Mouse (Mus musculus) hindbrain, embryonic 16.5 days (tissue): ENCODE data around the gene Rrp9. TPM values are rescaled to one million over a fixed set of nuclear protein-coding genes. Genes with fewer than 3 reads are reported as not detected.

Experiments used
- ATAC-seq: fragments of 200-750 bp; cut with Nextera tagmentation; 2 replicates; pipeline ENCODE4 v1.8.0; 2017; ENCODE audit warnings: moderate TSS enrichment, moderate library complexity
- H3K27ac ChIP-seq: fragments of 300-500 bp; sonication (generic); 2 replicates; pipeline ENCODE4 v1.5.1; 2014; ENCODE audit warnings: low read depth, mild to moderate bottlenecking, control low read depth, low read length, moderate library complexity
- H3K27me3 ChIP-seq: fragments of 300-500 bp; sonication (generic); replicated peaks from 2 replicates; pipeline ENCODE4 v1.6.1; 2014; ENCODE audit warnings: low read length; ENCODE audit not compliant: control insufficient read depth, insufficient read depth
- H3K36me3 ChIP-seq: fragments of 300-500 bp; sonication (generic); 2 replicates; pipeline ENCODE4 v1.6.1; 2014; ENCODE audit warnings: mild to moderate bottlenecking, low read length, moderate library complexity, mixed read lengths; ENCODE audit not compliant: control insufficient read depth, insufficient read depth
- H3K4me1 ChIP-seq: fragments of 300-500 bp; sonication (generic); 2 replicates; pipeline ENCODE4 v1.6.1; 2014; ENCODE audit warnings: low read depth, low read length; ENCODE audit not compliant: control insufficient read depth, insufficient read depth
- H3K4me2 ChIP-seq: fragments of 300-500 bp; sonication (generic); 2 replicates; pipeline ENCODE4 v1.6.1; 2014; ENCODE audit warnings: mild to moderate bottlenecking, low read length, control low read depth, moderate library complexity
- H3K4me3 ChIP-seq: fragments of 300-500 bp; sonication (generic); 2 replicates; pipeline ENCODE4 v1.5.1; 2014; ENCODE audit warnings: mild to moderate bottlenecking, low read length, control low read depth, moderate library complexity
- H3K9ac ChIP-seq: fragments of 300-500 bp; sonication (generic); 2 replicates; pipeline ENCODE4 v1.6.1; 2014; ENCODE audit warnings: low read depth, mild to moderate bottlenecking, control low read depth, low read length, moderate library complexity
- H3K9me3 ChIP-seq: fragments of 300-500 bp; sonication (generic); 2 replicates; pipeline ENCODE4 v1.6.1; 2014; ENCODE audit warnings: mild to moderate bottlenecking, low read length, moderate library complexity; ENCODE audit not compliant: control insufficient read depth
- WGBS: fragments of 180-500 bp; shearing (Covaris S2); extraction: QIAGEN DNeasy Blood & Tissue Kit; methylation state at CpG from one replicate; pipeline ENCODE4 v1.1.7; 2014; 5-methylcytosine and 5-hydroxymethylcytosine counted together
- polyA plus RNA-seq: library from polyadenylated mRNA; unstranded; fragments of >200 nt; fragmentation: Nextera tagmentation; extraction: Ambion mirVana; gene quantifications from 2 replicates; pipeline ENCODE4 v1.2.1, GENCODE M21; 2015

Gene Rrp9
- polyA plus RNA-seq, 1 experiment from 2014 or later: 43.1 TPM

DNA sequence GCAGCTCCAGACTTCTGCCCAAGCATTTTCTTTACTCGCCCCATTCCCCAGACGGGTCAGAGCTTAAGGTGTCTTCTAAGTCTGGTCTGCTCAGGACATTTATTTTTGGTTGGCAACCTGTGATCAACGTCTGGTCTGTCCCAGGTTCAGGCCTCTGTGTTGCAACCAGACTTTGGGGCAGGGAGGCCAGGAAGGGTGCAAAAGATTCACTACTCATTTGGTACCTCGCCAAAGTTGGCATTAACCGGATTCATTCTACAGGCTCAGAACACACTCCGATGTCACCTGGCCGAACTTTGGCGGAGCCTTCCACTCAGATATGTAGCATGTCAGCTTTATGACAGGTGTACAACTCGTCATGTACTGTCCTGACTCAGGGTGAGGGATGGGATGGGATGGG is 27.8 kb upstream of the Rrp9 start:
- 35% methylated on average over 9 of the region's 9 CpGs for WGBS
- Histone ChIP-seq H3K9ac (peak overlapping the region; percentile 83), H3K36me3 (no peaks in the 10 kb centered on the region), H3K4me2 (peak overlapping the region; percentile 80), H3K27ac (peak overlapping the region; percentile 63), H3K4me1 (peaks cover 36% of the 10 kb centered on the region), H3K4me3 (peak overlapping the region; percentile 68), H3K9me3 (no peaks in the 10 kb centered on the region), H3K27me3 (no peaks in the 10 kb centered on the region)
- no peak; the same call in 1 of the 2 replicates for ATAC-seq

DNA sequence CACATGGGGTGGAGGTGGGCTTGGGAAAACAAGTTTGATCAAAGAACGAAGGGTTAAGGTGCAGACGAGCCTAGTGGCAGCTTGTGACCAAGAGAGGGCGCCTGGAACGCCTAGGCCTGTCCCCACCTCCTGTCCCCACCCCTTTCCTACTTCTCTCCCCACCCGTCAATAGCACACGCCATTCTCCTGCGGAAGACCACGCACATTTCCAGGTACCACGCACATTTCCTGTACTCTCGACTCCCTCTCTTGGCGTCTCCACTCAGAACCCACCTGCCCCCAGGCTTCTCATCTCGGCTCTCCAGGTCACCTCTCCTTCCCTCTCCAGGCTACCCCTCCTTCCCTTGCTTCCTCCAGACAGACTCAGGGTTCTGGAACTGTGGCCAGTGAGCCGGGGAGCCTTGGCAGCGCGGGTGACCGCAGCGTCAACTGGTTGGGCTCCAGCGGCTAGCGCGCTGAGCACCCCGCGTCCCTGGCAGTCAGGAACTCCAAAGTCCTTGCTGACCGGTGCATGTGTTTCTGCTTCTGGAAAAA is 27.2 kb upstream of the Rrp9 start:
- H3K4me3 ChIP-seq: peak overlapping the region; percentile 47
- H3K9ac ChIP-seq: peak overlapping the region; percentile 69
- H3K27me3 ChIP-seq: no peaks in the 10 kb centered on the region
- WGBS: 1% methylated on average over 23 of the region's 23 CpGs
- peak; percentile 68 for ATAC-seq
- H3K9me3 ChIP-seq: no peaks in the 10 kb centered on the region
- H3K4me1 ChIP-seq: peaks cover 38% of the 10 kb centered on the region
- peak overlapping the region; percentile 80 for H3K4me2 ChIP-seq
- no peaks in the 10 kb centered on the region for H3K36me3 ChIP-seq
- peak overlapping the region; percentile 74 for H3K27ac ChIP-seq

DNA sequence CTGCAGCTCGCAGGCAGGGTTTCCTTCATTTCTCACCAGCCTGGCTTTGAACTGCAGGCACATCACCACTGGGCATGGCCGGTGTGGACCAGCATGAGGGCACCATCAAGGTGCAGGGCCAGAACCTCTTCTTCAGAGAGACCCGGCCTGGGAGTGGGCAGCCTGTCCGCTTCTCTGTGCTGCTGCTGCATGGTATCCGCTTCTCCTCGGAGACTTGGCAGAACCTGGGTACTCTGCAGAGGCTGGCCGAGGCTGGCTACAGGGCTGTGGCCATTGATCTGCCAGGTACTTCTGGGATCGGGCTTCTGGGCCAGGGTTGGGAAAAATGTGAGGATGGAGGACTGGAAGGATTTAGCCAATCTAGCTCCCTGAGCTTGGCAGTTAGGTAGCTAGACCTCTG is 25.8 kb upstream of the Rrp9 start:
- H3K36me3 ChIP-seq: no peaks in the 10 kb centered on the region
- no peak overlapping the region for H3K4me3 ChIP-seq
- peaks cover 40% of the 10 kb centered on the region for H3K4me1 ChIP-seq
- no peaks in the 10 kb centered on the region for H3K9me3 ChIP-seq
- no peak overlapping the region for H3K4me2 ChIP-seq
- H3K9ac ChIP-seq: no peak overlapping the region
- no peak overlapping the region for H3K27ac ChIP-seq
- ATAC-seq: no peak
- no peaks in the 10 kb centered on the region for H3K27me3 ChIP-seq
- 91% methylated on average over 8 of the region's 8 CpGs for WGBS

DNA sequence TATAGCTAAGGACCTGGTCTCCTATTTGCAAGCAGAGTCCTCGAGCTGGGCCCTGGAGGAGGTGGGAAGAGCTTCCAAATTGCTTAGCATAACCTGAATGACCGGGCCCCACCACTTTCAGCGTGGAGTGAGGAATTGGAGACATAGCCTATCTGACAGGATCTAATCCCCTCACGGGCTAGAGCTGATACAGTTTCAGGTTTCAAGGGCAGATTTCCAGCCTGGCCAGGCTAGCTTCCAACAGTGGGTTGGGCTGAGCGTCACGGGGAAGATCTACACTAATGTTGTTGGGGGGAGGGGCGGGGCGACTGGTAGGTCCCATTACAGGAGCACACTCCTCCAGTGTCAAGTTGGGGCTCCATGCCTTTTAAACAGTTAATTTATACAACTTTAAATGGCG is 25.1 kb upstream of the Rrp9 start:
- Histone ChIP-seq H3K4me2 (no peak overlapping the region), H3K9me3 (no peaks in the 10 kb centered on the region), H3K27ac (no peak overlapping the region), H3K27me3 (no peaks in the 10 kb centered on the region), H3K36me3 (no peaks in the 10 kb centered on the region), H3K9ac (no peak overlapping the region), H3K4me1 (peaks cover 47% of the 10 kb centered on the region), H3K4me3 (no peak overlapping the region)
- WGBS: 27% methylated on average over 9 of the region's 9 CpGs
- ATAC-seq: no peak

DNA sequence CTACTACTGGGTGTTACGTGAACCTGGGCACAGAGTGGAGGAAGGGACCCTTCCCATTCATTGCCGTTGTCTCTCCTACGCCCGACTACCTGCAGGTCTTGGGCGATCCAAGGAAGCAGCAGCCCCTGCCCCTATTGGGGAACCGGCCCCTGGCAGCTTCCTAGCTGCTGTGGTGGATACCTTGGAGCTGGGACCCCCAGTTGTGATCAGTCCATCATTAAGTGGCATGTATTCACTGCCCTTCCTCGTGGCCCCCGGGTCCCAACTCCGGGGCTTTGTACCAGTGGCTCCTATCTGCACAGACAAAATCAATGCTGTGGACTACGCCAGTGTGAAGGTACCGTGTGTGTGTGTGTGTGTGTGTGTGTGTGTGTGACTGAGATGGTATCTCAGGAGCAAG is 24.5 kb upstream of the Rrp9 start:
- Histone ChIP-seq H3K4me2 (no peak overlapping the region), H3K27ac (no peak overlapping the region), H3K4me1 (peaks cover 48% of the 10 kb centered on the region), H3K36me3 (no peaks in the 10 kb centered on the region), H3K4me3 (no peak overlapping the region), H3K9me3 (no peaks in the 10 kb centered on the region), H3K27me3 (no peaks in the 10 kb centered on the region), H3K9ac (no peak overlapping the region)
- 79% methylated on average over 11 of the region's 11 CpGs for WGBS
- no peak for ATAC-seq

DNA sequence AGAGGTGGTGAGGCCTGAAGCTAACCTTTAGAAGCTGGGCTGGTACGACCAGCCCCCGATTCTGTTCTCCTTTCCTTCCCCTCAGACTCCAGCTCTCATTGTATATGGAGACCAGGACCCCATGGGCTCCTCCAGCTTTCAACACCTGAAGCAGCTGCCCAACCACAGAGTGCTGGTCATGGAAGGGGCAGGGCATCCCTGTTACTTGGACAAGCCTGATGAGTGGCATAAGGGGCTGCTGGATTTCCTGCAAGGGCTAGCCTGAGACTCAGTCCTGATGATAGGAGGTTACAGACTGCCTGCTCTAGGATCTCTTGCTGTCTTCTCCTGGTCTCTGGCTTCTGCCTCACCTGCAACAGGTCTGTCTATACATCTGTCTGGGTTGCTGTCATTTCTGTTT is 23.9 kb upstream of the Rrp9 start:
- Histone ChIP-seq H3K4me3 (no peak overlapping the region), H3K36me3 (no peaks in the 10 kb centered on the region), H3K9ac (peak overlapping the region; percentile 0; the same call in 1 of the 2 replicates), H3K27ac (no peak overlapping the region), H3K4me2 (no peak overlapping the region), H3K9me3 (no peaks in the 10 kb centered on the region), H3K27me3 (no peaks in the 10 kb centered on the region), H3K4me1 (peaks cover 48% of the 10 kb centered on the region)
- no peak for ATAC-seq
- 58% methylated on average over 2 of the region's 2 CpGs for WGBS

DNA sequence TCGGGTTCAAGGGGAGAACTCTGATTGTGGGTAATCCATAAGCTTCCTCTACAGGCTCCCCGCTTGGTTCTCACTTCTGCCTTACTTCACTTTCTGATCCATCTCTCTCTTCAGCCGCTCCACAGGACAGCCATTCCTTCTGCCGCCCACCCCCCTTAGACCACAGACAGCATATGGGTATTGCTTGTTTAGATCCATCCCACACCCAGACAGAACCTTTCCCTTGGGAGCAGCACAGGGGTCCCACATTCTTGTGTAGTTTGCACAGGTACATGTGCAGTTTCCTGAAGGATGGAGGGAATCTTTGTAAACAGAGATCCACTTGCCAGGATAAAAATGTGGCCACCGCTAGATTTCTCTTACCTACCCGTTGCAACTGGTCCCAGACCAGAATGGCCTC is 23.4 kb upstream of the Rrp9 start:
- Histone ChIP-seq H3K9ac (peak overlapping the region; percentile 93; the same call in 1 of the 2 replicates), H3K4me2 (peak overlapping the region; percentile 62), H3K4me1 (peaks cover 50% of the 10 kb centered on the region), H3K27ac (peak overlapping the region; percentile 12; the same call in 1 of the 2 replicates), H3K36me3 (no peaks in the 10 kb centered on the region), H3K27me3 (no peaks in the 10 kb centered on the region), H3K9me3 (no peaks in the 10 kb centered on the region), H3K4me3 (peak overlapping the region; percentile 73)
- 25% methylated on average over 6 of the region's 6 CpGs for WGBS
- ATAC-seq: no peak

DNA sequence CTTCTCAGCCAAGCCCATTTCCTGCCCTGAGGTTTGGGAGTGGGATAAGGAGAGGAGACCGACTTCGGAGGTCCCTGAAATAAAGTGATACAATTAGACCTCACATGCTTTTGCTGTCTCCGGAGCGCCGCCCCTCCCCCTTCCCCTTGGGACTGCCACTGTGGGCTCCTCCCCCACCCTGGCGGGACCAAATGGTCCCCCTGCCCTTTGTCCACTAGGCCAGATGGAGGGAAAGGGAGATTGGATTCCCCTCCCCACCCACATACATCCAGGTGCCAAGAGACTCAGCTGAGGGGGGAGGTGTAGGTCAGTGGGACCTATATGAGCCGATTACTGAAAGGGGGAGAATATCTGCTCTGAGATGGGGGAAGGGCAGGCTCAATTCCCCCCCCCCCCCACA is 22.9 kb upstream of the Rrp9 start:
- ATAC-seq: peak; percentile 1; the same call in 1 of the 2 replicates
- peak overlapping the region; percentile 62 for H3K4me2 ChIP-seq
- H3K4me1 ChIP-seq: peaks cover 53% of the 10 kb centered on the region

DNA sequence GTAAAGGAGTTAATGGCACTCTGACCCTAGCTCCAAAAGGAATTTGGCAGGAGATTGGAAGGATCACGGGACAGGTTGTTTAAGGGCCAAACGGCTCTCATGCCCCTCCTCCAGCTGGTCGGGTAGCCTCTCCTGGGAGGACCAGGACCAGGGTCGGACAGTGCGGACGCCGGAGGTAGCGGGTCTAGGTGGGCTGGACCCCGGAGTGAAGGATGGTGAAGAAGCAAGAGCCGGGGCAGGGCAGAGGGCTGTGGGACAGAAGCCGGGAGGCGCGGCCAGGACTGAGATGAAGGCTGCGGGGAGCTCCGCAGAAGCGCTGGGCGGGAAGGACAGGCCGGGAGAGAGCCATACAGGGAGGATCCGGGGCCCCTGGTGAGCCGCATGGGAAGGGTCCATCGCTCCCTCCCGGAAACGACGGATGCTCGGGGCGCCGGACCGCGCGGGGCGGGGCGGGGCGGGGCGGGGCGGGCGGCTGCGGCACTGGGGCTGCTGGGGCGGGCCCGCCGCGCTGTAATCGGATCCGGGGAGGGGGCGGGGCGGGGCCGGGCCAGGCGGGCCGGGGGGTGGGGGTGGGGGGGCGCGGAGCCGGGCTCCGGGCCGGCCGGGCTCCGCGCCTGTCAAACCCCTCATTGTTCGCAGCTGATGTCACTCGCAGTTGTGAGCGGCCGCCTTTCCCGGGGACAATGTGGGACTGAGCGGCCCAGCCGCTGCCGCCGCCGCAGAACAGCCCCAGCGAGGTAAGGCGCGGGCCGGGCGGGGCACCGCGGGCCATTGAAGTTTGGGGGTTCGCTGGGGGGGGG is 22.3 kb upstream of the Rrp9 start, which contains the start of gene Pcbp4:
TSS of gene Pcbp4 (plus strand) at position 21 of the 800 bp plus-strand sequence.
- Histone ChIP-seq H3K27me3 (no peaks in the 10 kb centered on the region), H3K27ac (peak within 1 kb of the TSS; percentile 92), H3K4me2 (peak within 1 kb of the TSS; percentile 62), H3K4me1 (peaks cover 52% of the 10 kb centered on the region), H3K9ac (peak within 1 kb of the TSS; percentile 93), H3K36me3 (no peaks in the 10 kb centered on the region), H3K4me3 (peak within 1 kb of the TSS; percentile 73), H3K9me3 (no peaks in the 10 kb centered on the region)
- 0% methylated on average over 22 of the region's 74 CpGs for WGBS
- ATAC-seq: peak; percentile 63

More for the DNA sequence above, 22.9 kb upstream of the Rrp9 start:
- H3K36me3 ChIP-seq: no peaks in the 10 kb centered on the region
- WGBS: 3% methylated on average over 7 of the region's 7 CpGs
- H3K27me3 ChIP-seq: no peaks in the 10 kb centered on the region
- no peaks in the 10 kb centered on the region for H3K9me3 ChIP-seq
- H3K27ac ChIP-seq: peak overlapping the region; percentile 92
- H3K4me3 ChIP-seq: peak overlapping the region; percentile 73
- H3K9ac ChIP-seq: peak overlapping the region; percentile 93
